Mouse (Mus musculus): ENCODE measurements around the gene Jpt2.

GRCm38 (mm10) chr17:24923246-24923645, 37.2 kb downstream of the Jpt2 start:
- no peak for TF ChIP-seq CTCF (IDR thresholded peaks at IDR 0.05; ENCODE audit: low read depth)
- TF ChIP-seq EP300 (IDR thresholded peaks at IDR 0.05; ENCODE audit: low read depth): no peak

All from liver, embryonic 14.5 days (tissue).